Mouse (Mus musculus) liver, adult 2 months (tissue): Measurements from ENCODE around the gene Arsg. TPM values are rescaled to one million over a fixed set of nuclear protein-coding genes. Genes with fewer than 3 reads are reported as not detected.

ENCODE experiments used
- DNase-seq: peaks from one replicate; pipeline ENCODE4 v3.0.0-alpha.2; 2011; ENCODE audit warnings: low read depth, low spot score; ENCODE audit errors: extremely low read depth
- H3K27ac ChIP-seq: fragments of 200-500 bp; replicated peaks from 2 replicates; pipeline ENCODE4 v1.5.1; 2012; ENCODE audit warnings: low read depth, mild to moderate bottlenecking, control low read depth, inconsistent platforms, low read length; ENCODE audit not compliant: insufficient read depth
- H3K27me3 ChIP-seq: fragments of 200-500 bp; 2 replicates; pipeline ENCODE4 v1.6.1; 2012; ENCODE audit warnings: mild to moderate bottlenecking, moderate library complexity, low read length, inconsistent platforms; ENCODE audit not compliant: control insufficient read depth, insufficient read depth
- H3K36me3 ChIP-seq: fragments of 200-500 bp; 2 replicates; pipeline ENCODE4 v1.6.1; 2012; ENCODE audit warnings: low read length, inconsistent platforms; ENCODE audit not compliant: control insufficient read depth, insufficient read depth
- H3K4me1 ChIP-seq: fragments of 200-500 bp; 2 replicates; pipeline ENCODE4 v1.6.1; 2011; ENCODE audit warnings: low read length; ENCODE audit not compliant: control insufficient read depth, insufficient read depth
- H3K4me3 ChIP-seq: fragments of 200-500 bp; 2 replicates; pipeline ENCODE4 v1.5.1; 2011; ENCODE audit warnings: low read depth, mild to moderate bottlenecking, control low read depth, low read length, moderate library complexity; ENCODE audit not compliant: insufficient read depth
- H3K79me2 ChIP-seq: fragments of 200-500 bp; 2 replicates; pipeline ENCODE4 v1.6.1; 2012; ENCODE audit warnings: inconsistent platforms, mild to moderate bottlenecking, low read length, moderate library complexity; ENCODE audit not compliant: control insufficient read depth, insufficient read depth
- H3K9ac ChIP-seq: fragments of 200-500 bp; 2 replicates; pipeline ENCODE4 v1.6.1; 2012; ENCODE audit warnings: low read depth, mild to moderate bottlenecking, control low read depth, inconsistent platforms, low read length
- CTCF ChIP-seq: fragments of 200-500 bp; IDR thresholded peaks from 2 replicates; pipeline ENCODE4 v1.5.1; 2011; ENCODE audit warnings: low read depth, low read length, control low read depth
- POLR2A ChIP-seq: fragments of 200-500 bp; IDR thresholded peaks from 2 replicates; pipeline ENCODE4 v1.6.1; 2011; ENCODE audit warnings: low read length, control low read depth; ENCODE audit not compliant: insufficient read depth; ENCODE audit errors: extremely low read depth
- WGBS: fragments of 180-500 bp; shearing (Covaris S2); methylation state at CpG from one replicate; pipeline ENCODE4 v1.1.7; 2018; 5-methylcytosine and 5-hydroxymethylcytosine counted together
- polyA plus RNA-seq: library from polyadenylated mRNA; depleted of rRNA; stranded (reverse); fragments of >200 nt; gene quantifications from 2 replicates; pipeline ENCODE4 v1.2.3, GENCODE M21; 2012
- total RNA-seq: library from RNA; depleted of rRNA; stranded (reverse); fragments of >200 nt; gene quantifications from 2 replicates; pipeline ENCODE4 v1.2.3, GENCODE M21; 2014

The Arsg gene
- total and polyA plus RNA-seq, 2 experiments: 8.1 to 8.5 TPM

DNA sequence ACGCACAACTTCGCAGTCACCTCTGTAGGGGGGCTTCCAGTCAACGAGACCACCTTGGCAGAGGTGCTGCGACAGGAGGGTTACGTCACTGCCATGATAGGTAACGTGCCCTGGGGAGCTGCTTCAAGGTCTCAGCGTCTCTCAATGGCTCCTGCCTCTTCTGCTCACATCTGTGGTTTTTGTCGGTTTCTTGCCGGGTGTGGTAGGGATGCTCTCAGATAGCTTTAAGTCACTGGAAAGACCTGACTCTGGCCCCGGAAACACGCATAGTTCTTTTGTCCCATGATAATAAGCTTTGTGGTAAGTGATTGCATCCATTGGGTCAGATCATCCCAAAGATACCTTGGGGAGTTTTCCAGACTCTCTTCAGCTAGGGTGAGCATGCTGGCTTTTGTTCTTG, 44.2 kb downstream of the Arsg start:
- no peaks in the 10 kb centered on the region for H3K27me3 ChIP-seq
- H3K27ac ChIP-seq: no peak overlapping the region
- no peak overlapping the region for H3K4me3 ChIP-seq
- 93% methylated on average over 11 of the region's 11 CpGs for WGBS
- DNase-seq: no peak
- TF ChIP-seq CTCF (no peak), POLR2A (no peak)
- H3K79me2 ChIP-seq: no peaks in the 10 kb centered on the region
- no peak overlapping the region for H3K9ac ChIP-seq
- no peaks in the 10 kb centered on the region; the same call in 1 of the 2 replicates for H3K36me3 ChIP-seq
- H3K4me1 ChIP-seq: no peaks in the 10 kb centered on the region

DNA sequence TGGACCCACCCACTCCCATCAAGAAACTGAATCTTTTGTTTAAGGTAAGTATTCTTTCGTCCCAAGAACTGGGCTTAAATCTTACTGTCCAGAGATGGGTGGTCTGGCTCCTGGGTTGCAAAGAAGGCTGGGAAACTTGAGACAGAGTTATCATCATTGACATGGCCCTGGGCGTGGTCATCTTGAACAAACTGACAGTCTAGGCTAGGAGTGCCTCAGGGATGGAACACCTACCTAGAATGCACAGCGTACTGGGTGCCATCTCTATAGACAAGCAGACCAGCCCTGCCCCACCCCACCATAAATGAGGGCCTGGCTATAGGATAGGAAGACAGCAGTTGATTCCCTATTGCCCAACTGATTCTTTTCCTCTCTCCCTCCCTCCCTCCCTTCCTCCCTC, 44.6 kb downstream of the Arsg start:
- Histone ChIP-seq H3K27ac (no peak overlapping the region), H3K4me1 (no peaks in the 10 kb centered on the region), H3K36me3 (no peaks in the 10 kb centered on the region; the same call in 1 of the 2 replicates), H3K79me2 (no peaks in the 10 kb centered on the region), H3K27me3 (no peaks in the 10 kb centered on the region), H3K9ac (no peak overlapping the region), H3K4me3 (no peak overlapping the region)
- TF ChIP-seq POLR2A (no peak), CTCF (no peak)
- no peak for DNase-seq
- 99% methylated on average over 3 of the region's 3 CpGs for WGBS

DNA sequence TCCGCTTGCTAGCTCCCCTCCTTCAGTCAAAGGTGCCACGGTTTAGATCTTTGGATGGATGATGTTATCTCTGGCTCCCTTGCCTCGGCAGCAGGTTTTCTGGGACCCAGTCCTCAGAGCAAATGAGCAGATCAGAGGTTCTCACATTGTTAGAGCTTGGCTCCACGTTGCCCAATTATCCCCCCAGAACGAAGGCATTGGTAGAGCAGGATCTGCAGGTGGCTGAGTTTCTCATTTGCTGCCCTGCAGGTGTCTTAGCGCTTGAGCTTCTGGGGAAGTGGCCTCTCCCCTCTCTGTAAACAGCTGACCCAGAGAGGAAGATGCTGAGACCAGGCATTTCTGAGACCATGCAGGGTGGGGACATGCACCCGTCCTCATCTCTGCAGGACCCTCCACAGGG, 47.8 kb downstream of the Arsg start:
- Histone ChIP-seq H3K36me3 (no peaks in the 10 kb centered on the region; the same call in 1 of the 2 replicates), H3K4me1 (no peaks in the 10 kb centered on the region), H3K27ac (no peak overlapping the region), H3K79me2 (no peaks in the 10 kb centered on the region), H3K9ac (no peak overlapping the region), H3K4me3 (no peak overlapping the region), H3K27me3 (no peaks in the 10 kb centered on the region)
- TF ChIP-seq POLR2A: no peak
- TF ChIP-seq CTCF: no peak
- WGBS: 83% methylated on average over 7 of the region's 7 CpGs
- DNase-seq: no peak

DNA sequence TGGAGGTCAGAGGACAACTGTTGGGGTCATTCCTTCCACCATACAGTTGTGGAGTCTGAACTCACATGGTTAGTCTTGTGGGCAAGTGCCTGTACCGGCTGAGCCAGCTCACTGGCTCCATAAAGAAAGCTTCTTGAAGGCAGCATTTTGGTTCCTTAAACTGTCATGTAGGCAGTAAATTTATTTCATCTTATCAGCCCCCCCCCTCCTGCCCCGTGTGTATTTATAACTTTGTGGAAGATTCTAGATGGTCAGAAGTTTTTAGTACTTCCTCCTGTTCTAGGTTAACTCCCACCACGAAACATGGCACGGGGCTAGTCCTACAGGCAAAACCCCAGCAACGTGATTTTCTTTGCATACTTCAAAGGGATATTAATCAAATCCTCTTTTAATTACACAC, 51.7 kb downstream of the Arsg start:
- Histone ChIP-seq H3K9ac (no peak overlapping the region), H3K36me3 (peaks cover 3% of the 10 kb centered on the region; the same call in 1 of the 2 replicates), H3K4me3 (no peak overlapping the region), H3K27ac (no peak overlapping the region), H3K79me2 (no peaks in the 10 kb centered on the region), H3K27me3 (no peaks in the 10 kb centered on the region), H3K4me1 (no peaks in the 10 kb centered on the region)
- TF ChIP-seq CTCF (no peak), POLR2A (no peak)
- no peak for DNase-seq
- WGBS: 88% methylated on average over 5 of the region's 5 CpGs

DNA sequence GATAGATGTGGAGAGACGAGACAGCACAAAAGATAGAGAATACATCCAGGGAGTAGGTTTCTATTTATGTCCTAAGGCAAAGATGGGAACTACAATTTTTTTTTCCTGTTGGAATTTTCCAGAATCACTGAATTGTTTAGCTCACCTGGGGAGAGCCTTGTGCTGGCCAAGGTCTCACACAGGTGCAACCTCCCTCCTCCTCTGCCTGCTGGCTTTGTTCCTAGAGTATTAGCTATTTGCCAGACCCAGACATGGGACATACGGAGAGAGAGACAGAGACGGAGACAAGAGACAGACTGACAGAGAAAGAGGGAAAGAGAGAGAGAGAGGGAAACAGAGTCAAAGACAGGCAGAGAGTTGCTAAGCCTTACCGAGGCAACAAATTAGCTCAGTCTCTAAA, 52.4 kb downstream of the Arsg start:
- TF ChIP-seq POLR2A: no peak
- no peak for TF ChIP-seq CTCF
- H3K9ac ChIP-seq: no peak overlapping the region
- DNase-seq: no peak
- H3K4me3 ChIP-seq: no peak overlapping the region
- no peaks in the 10 kb centered on the region for H3K27me3 ChIP-seq
- H3K4me1 ChIP-seq: no peaks in the 10 kb centered on the region
- H3K36me3 ChIP-seq: peaks cover 3% of the 10 kb centered on the region; the same call in 1 of the 2 replicates
- 89% methylated on average over 4 of the region's 4 CpGs for WGBS
- H3K27ac ChIP-seq: no peak overlapping the region
- H3K79me2 ChIP-seq: no peaks in the 10 kb centered on the region

DNA sequence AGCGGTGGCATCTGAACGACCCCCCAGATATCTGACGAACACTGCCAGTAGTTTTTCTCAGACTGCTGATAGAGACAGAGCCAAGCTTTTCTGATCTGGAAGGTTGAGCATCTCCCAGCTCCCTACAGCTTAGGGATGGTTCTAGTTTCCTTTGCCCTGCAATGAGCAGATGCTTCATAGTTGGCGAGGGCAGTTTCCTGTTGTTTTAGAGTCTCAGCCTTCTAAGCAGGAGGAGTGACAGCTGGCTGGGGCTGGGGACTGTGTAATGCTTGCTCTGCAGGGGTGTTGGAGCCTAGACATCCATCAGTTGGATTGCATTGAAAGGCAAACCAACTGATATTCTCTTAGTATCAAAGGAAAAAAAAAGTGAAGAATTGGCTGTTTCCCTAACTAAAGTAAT, 56.9 kb downstream of the Arsg start:
- no peak for DNase-seq
- no peaks in the 10 kb centered on the region for H3K27me3 ChIP-seq
- peaks cover 3% of the 10 kb centered on the region; the same call in 1 of the 2 replicates for H3K36me3 ChIP-seq
- TF ChIP-seq POLR2A (no peak), CTCF (no peak)
- no peaks in the 10 kb centered on the region for H3K4me1 ChIP-seq
- no peaks in the 10 kb centered on the region for H3K79me2 ChIP-seq
- 87% methylated on average over 4 of the region's 4 CpGs for WGBS
- no peak overlapping the region for H3K9ac ChIP-seq
- no peak overlapping the region for H3K27ac ChIP-seq
- no peak overlapping the region for H3K4me3 ChIP-seq
